Mouse (Mus musculus) liver, embryonic 12.5 days (tissue): ENCODE measurements around the gene Axin2. TPM values are rescaled to one million over a fixed set of nuclear protein-coding genes. Genes with fewer than 3 reads are reported as not detected.
"Not testable (repeated sequence)": the region's sequence is repeated elsewhere in the genome, so short reads cannot be mapped to it uniquely, and the experiment has no call there.

Source experiments
- ATAC-seq: fragments of 200-750 bp; cut with Nextera tagmentation; 2 replicates; pipeline ENCODE4 v1.8.0; 2017; ENCODE audit warnings: moderate number of reproducible peaks, mild to moderate bottlenecking, moderate library complexity
- H3K27ac ChIP-seq: fragments of 300-500 bp; sonication (generic); 2 replicates; pipeline ENCODE4 v1.5.1; 2016; ENCODE audit warnings: mild to moderate bottlenecking
- H3K27me3 ChIP-seq: fragments of 300-500 bp; sonication (generic); replicated peaks from 2 replicates; pipeline ENCODE4 v1.6.1; 2016; ENCODE audit warnings: mild to moderate bottlenecking, moderate library complexity
- H3K36me3 ChIP-seq: fragments of 300-500 bp; sonication (generic); 2 replicates; pipeline ENCODE4 v1.6.1; 2016; ENCODE audit warnings: mild to moderate bottlenecking, moderate library complexity
- H3K4me1 ChIP-seq: fragments of 300-500 bp; sonication (generic); 2 replicates; pipeline ENCODE4 v1.6.1; 2016
- H3K4me2 ChIP-seq: fragments of 300-500 bp; sonication (generic); 2 replicates; pipeline ENCODE4 v1.6.1; 2016; ENCODE audit warnings: mild to moderate bottlenecking, moderate library complexity
- H3K4me3 ChIP-seq: fragments of 300-500 bp; sonication (generic); 2 replicates; pipeline ENCODE4 v1.5.1; 2016; ENCODE audit warnings: mild to moderate bottlenecking, moderate library complexity
- H3K9ac ChIP-seq: fragments of 300-500 bp; sonication (generic); 2 replicates; pipeline ENCODE4 v1.6.1; 2016; ENCODE audit warnings: mild to moderate bottlenecking, moderate library complexity
- H3K9me3 ChIP-seq: fragments of 300-500 bp; sonication (generic); replicated peaks from 2 replicates; pipeline ENCODE4 v1.6.1; 2016; ENCODE audit warnings: mild to moderate bottlenecking, moderate library complexity
- WGBS: fragments of 180-500 bp; shearing (Covaris S2); methylation state at CpG from one replicate; pipeline ENCODE4 v1.1.7; 2016; ENCODE audit not compliant: insufficient replicate concordance; 5-methylcytosine and 5-hydroxymethylcytosine counted together
- polyA plus RNA-seq: library from polyadenylated mRNA; unstranded; fragments of >200 nt; fragmentation: Nextera tagmentation; extraction: Ambion mirVana; gene quantifications from 2 replicates; pipeline ENCODE4 v1.2.1, GENCODE M21; 2016

Gene Axin2
- 0.41 and 0.85 TPM in 2 replicates for polyA plus RNA-seq

DNA sequence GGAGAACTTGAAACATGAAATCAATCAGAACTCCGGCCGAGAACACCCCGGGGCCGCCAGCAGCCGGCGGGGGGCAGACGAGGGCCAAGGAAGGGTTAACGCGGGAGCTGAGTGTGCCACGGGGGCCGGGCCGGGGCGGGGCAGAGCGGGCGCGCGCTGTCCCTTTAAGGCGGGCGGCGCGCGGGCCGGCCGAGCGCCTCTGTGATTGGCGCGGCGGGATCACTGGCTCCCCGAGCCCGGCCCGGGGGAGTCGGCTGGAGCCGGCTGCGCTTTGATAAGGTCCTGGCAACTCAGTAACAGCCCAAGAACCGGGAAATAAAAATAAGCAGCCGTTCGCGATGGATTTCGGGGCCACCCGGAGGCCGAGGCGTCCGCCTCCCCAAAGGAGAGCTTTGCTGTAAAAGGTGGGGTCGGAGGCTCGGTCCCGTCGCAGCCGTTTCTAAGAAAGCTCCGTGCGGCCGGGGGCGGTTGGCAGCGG lies at the start of gene Axin2:
TSS of gene Axin2 (plus strand) at position 192 of the 478 bp plus-strand sequence.
- WGBS = 1% methylated on average over 46 of the region's 53 CpGs
- peak within 1 kb of the TSS; percentile 85 for H3K4me2 ChIP-seq
- H3K27me3 ChIP-seq = peaks cover 83% of the 10 kb centered on the region
- no peaks in the 10 kb centered on the region for H3K36me3 ChIP-seq
- peaks cover 33% of the 10 kb centered on the region; the same call in 1 of the 2 replicates for H3K4me1 ChIP-seq
- peak within 1 kb of the TSS; percentile 68 for H3K9ac ChIP-seq
- ATAC-seq = peak; percentile 86
- peak within 1 kb of the TSS; percentile 87 for H3K27ac ChIP-seq
- H3K4me3 ChIP-seq = peak within 1 kb of the TSS; percentile 64
- H3K9me3 ChIP-seq = 0 out of 2 replicates have a peak, but pooled peaks cover 4% of the 10 kb centered on the region

DNA sequence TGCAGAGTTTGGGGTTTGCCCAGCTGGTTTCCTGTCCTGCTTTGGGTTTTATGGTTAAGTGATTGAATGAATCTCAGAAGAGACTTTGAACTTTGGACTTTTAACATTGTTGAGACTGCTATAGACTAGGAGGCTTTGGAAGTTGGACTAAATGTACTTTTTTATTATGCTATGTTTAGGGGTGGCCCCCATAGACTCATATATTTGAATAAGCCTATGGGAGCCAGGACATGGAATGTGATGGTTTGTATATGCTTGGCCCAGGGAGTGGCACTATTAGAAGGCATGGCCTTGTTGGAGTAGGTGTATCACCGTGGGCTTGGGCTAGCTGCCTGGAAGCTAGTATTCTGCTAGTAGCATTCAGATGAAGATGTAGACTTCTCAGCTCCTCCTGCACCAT lies 48.9 kb upstream of the Axin2 start:
- not testable (repeated sequence) for ATAC-seq, H3K36me3 ChIP-seq, H3K4me3 ChIP-seq, H3K27me3 ChIP-seq, H3K9me3 ChIP-seq, H3K9ac ChIP-seq, H3K4me2 ChIP-seq, H3K27ac ChIP-seq, H3K4me1 ChIP-seq
- WGBS = 67% methylated on average over 1 of the region's 1 CpGs

DNA sequence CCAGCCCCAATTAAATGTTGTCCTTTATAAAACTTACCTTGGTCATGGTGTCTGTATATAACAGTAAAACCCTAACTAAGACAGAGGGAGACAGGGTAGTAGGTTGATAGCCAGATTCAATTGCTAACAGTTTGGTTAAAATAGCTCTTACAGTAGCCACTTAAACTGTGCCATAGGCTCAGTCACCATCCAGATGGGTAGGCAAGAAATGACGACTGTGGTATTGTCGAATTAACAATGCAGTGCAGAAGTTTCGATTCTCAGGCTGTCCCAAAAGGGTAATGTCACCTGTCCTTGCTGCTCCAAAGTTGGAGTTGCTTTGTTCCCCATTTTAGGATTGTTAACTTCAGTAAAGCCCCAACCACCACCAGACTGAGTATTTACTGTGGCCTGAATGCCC lies 48.4 kb upstream of the Axin2 start:
- Histone ChIP-seq H3K27me3 (no peaks in the 10 kb centered on the region), H3K4me1 (no peaks in the 10 kb centered on the region), H3K9me3 (no peaks in the 10 kb centered on the region), H3K4me2 (no peak overlapping the region), H3K27ac (no peak overlapping the region), H3K9ac (no peak overlapping the region), H3K4me3 (no peak overlapping the region), H3K36me3 (no peaks in the 10 kb centered on the region)
- no peak for ATAC-seq
- 61% methylated on average over 3 of the region's 3 CpGs for WGBS

DNA sequence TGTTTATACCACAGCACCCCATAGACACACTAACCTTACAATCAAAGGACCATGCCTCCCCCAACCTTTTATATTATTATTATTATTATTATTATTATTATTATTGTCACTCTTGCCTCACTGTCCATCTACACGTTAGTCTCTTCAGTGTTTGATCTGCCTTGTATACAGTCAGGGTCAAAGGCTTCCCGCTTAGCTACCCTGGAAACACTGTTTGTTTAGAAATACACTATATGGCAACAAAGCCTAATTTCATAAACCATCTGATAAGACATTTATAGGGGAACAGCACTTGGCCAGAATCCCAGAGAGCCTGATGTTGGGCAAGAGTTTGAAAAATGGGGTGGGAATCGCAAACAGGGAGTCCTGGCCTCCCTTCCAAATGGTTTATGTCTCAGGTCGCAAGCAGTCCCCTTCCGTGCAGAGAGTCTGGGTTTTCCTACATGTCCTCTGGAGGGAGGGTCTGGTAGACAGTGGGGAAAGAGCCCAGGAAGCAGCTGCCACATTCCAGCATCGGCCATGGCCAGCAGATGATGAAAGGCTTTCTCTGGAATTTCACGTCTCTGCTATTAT lies 43.4 kb upstream of the Axin2 start:
- no peak overlapping the region for H3K27ac ChIP-seq
- no peaks in the 10 kb centered on the region for H3K36me3 ChIP-seq
- H3K4me1 ChIP-seq = no peaks in the 10 kb centered on the region
- no peak overlapping the region for H3K9ac ChIP-seq
- no peak overlapping the region for H3K4me2 ChIP-seq
- no peaks in the 10 kb centered on the region for H3K9me3 ChIP-seq
- no peak overlapping the region for H3K4me3 ChIP-seq
- WGBS = 66% methylated on average over 7 of the region's 7 CpGs
- ATAC-seq = no peak
- no peaks in the 10 kb centered on the region for H3K27me3 ChIP-seq

DNA sequence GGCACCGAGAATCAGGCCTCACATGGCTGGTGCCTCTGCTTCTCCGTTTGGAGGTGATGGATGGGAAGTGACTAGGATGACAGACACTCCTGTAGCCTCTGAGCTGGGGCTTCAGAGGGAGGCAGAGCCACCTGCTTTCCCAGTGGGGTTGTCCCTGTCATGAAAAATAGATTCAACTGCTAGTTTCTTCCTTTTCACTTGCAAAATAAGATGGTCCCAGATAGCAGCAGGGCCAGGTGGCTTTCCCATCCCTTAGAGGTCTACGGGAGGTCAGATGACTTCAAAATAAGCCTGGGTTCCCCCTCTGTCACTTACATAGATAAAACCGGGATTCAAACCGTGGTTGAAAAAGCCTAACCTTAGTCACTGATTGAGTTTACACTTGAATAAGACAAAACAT lies 42.6 kb upstream of the Axin2 start:
- Histone ChIP-seq H3K9me3 (no peaks in the 10 kb centered on the region), H3K27me3 (no peaks in the 10 kb centered on the region), H3K4me3 (no peak overlapping the region), H3K4me1 (no peaks in the 10 kb centered on the region), H3K27ac (no peak overlapping the region), H3K36me3 (no peaks in the 10 kb centered on the region), H3K4me2 (no peak overlapping the region), H3K9ac (no peak overlapping the region)
- no peak for ATAC-seq
- WGBS = 58% methylated on average over 5 of the region's 5 CpGs

DNA sequence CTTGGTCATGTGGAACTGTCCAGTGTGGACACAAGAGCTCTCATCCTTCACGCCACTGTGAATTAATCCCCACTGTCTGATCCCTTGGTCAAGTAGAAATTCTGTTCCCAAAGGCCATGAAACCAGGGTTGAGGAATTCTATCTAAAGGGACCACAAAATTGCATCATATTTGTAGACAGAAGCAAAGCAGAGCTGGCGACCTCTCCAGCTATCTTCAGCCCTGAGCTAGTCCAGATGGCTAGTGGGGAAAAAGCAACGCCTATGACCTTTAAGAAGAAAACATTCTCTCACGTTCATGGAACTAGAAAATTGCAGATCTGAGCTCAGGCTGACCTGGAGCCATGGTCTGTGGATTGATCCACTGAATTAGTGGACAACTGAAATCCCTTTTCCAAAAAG lies 39.6 kb upstream of the Axin2 start:
- no peak overlapping the region for H3K4me2 ChIP-seq
- H3K36me3 ChIP-seq = no peaks in the 10 kb centered on the region
- 55% methylated on average over 4 of the region's 4 CpGs for WGBS
- H3K27me3 ChIP-seq = no peaks in the 10 kb centered on the region
- no peak overlapping the region for H3K4me3 ChIP-seq
- H3K9me3 ChIP-seq = no peaks in the 10 kb centered on the region
- H3K4me1 ChIP-seq = no peaks in the 10 kb centered on the region
- ATAC-seq = no peak
- H3K9ac ChIP-seq = no peak overlapping the region
- H3K27ac ChIP-seq = no peak overlapping the region

DNA sequence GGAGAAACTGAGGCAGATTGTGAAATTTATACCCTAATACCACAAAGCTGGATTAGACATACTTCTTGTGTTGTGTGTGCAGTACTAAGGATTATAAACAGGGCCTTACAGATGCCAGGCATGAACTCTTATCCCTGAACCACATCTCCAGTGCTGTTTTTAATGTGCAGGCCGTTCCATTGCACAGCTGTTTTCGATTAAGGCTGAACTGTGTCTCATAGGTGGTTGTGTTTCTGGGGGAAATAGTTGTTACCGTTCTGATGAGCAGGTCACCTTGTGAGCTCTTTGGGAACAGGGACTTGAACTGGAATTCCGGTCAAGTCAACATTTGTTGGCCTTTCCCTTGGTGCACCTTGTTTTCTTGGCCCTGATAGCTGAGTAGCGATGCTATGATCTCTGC lies 38.5 kb upstream of the Axin2 start:
- WGBS = 72% methylated on average over 5 of the region's 5 CpGs
- H3K27ac ChIP-seq = no peak overlapping the region
- no peaks in the 10 kb centered on the region for H3K4me1 ChIP-seq
- no peak overlapping the region for H3K9ac ChIP-seq
- H3K36me3 ChIP-seq = no peaks in the 10 kb centered on the region
- ATAC-seq = no peak
- no peak overlapping the region for H3K4me3 ChIP-seq
- no peak overlapping the region for H3K4me2 ChIP-seq
- H3K9me3 ChIP-seq = no peaks in the 10 kb centered on the region
- H3K27me3 ChIP-seq = no peaks in the 10 kb centered on the region

DNA sequence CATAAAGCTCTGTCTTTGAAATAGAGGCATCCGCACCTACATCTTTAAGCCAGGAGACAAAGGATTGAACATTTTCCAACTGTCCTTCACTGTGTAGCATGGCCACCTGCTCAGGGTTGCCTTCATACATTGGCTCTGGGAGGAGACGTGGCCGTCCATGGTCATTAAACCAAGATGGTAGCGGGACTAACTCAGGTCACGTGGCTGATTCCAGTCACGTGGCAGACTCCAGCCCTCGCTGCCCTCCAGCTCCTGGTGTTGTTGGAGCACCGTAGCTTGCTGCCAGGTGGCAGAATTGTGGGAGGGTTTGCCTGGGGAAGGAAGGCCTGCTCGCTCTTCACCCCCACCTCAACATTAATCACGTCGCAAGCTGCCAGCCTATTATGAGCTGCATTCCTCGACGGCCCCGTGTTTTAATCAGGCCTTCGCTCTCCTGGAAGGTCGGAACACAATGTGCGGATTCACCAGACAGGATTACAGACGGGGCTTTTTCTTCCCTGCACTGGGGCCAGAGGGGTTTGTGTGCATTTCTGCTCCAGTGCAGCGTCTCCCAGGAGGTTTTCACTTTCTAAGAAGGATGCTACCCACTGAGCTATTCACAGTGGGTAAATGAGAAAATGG lies 34.8 kb upstream of the Axin2 start:
- H3K9me3 ChIP-seq = no peaks in the 10 kb centered on the region
- H3K27ac ChIP-seq = no peak overlapping the region
- no peaks in the 10 kb centered on the region for H3K4me1 ChIP-seq
- WGBS = 70% methylated on average over 19 of the region's 19 CpGs
- H3K27me3 ChIP-seq = peaks cover 19% of the 10 kb centered on the region
- H3K4me3 ChIP-seq = no peak overlapping the region
- H3K9ac ChIP-seq = no peak overlapping the region
- no peak overlapping the region for H3K4me2 ChIP-seq
- no peaks in the 10 kb centered on the region for H3K36me3 ChIP-seq
- ATAC-seq = no peak

DNA sequence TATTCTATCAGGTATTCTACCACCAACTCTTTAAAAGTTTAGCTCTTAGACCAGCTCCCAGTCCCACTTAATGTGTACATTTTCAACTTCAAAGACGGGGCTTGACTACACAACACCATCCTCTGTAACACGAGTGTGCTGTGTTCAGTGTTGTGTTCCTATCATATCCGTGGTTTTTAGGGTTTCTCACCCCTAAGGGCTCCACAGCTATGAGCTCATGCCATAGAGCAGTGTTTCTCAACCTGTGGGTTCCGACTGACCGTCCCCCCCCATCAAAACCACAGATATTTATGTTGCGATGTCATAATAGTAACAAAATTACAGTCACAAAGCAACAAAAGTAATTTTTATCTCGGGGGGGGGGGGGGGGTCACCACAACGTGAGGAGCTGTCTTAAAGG lies 34.1 kb upstream of the Axin2 start:
- Histone ChIP-seq H3K4me2 (no peak overlapping the region), H3K27ac (no peak overlapping the region), H3K4me1 (no peaks in the 10 kb centered on the region), H3K9ac (no peak overlapping the region), H3K4me3 (no peak overlapping the region), H3K36me3 (no peaks in the 10 kb centered on the region), H3K27me3 (peaks cover 26% of the 10 kb centered on the region), H3K9me3 (no peaks in the 10 kb centered on the region)
- ATAC-seq = no peak
- WGBS = 53% methylated on average over 8 of the region's 8 CpGs

DNA sequence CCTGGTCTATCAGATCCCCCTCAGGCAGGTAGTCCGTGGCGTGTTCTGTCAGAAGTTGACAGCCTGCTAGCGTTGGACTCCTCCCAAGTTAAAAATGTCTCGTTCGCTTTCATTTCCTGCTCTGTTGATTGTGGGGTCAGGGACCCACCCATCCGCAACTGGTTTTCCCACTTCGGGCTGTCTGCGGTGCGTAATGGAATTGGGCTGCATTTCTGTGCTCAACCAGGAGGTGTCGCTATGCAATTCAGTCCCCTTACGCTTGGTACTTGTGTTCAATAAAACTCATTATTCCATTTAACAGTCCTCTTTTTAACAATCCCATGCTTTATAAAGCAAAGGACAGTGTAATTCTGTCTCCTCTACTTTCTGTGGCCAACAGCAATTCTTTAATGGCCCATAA lies 31.0 kb upstream of the Axin2 start:
- Histone ChIP-seq H3K9ac (no peak overlapping the region), H3K27me3 (peaks cover 55% of the 10 kb centered on the region), H3K27ac (no peak overlapping the region), H3K9me3 (no peaks in the 10 kb centered on the region), H3K4me1 (no peaks in the 10 kb centered on the region), H3K36me3 (no peaks in the 10 kb centered on the region), H3K4me3 (no peak overlapping the region), H3K4me2 (no peak overlapping the region)
- no peak for ATAC-seq
- 22% methylated on average over 11 of the region's 11 CpGs for WGBS

DNA sequence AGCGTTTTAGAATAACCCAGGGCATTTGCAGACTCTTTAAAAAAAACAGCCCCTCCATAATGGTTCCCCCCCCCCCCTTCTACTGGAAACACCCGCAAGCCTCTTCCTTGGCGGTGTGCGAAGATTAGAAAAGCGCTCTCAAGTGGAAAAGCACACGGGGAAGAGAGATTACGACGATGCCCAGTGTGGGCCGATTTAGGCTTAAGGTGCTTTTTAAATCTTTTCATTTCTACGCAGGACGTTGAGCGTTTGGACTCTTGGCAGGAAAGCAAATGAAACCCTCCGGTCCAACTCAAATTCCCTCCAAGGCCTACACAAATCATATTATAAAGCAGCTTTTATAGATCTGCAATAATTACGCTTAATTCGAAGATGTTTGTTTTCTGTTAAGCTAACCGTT lies 29.6 kb upstream of the Axin2 start:
- ATAC-seq = no peak
- Histone ChIP-seq H3K4me3 (no peak overlapping the region), H3K36me3 (no peaks in the 10 kb centered on the region), H3K9ac (no peak overlapping the region), H3K27ac (no peak overlapping the region), H3K4me1 (no peaks in the 10 kb centered on the region), H3K4me2 (peak overlapping the region; percentile 41), H3K27me3 (peaks cover 58% of the 10 kb centered on the region), H3K9me3 (no peaks in the 10 kb centered on the region)
- WGBS = 35% methylated on average over 16 of the region's 16 CpGs

DNA sequence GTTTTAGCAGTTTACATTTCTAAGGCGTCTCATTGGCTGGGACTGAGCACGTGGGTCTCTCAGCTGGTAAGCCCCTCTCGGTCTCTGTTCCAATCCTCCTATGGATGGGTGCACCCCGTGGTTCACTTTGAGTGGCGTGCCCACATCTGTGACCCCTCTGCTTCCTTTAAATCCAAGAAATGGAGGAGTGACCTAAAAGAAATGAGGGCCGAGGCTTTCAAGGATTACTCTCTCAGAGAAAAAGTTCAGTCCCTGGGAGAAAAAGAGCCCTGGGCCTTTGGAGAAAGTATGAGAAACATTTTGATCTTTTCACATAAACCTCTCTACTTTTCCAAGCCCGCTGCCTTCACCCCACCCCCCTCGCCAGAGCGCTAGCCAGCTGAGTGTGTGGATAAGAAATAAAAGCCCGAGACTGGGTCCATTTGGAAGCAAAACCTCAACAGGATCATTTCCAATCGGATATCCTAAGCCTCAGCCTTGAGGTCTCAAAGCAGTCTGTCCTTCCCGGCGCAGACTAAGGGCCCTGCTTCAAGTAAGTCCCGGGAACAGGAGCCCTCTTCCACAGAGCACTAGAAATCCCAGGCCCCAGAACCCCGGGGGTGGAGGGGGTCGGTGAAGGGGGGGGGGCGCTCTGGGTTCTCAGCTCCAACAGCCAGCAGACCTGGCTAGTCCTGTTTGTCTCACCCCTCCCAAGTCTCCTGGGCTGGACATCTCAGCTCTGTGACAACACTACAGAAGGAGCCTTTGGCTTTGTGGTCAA lies 28.9 kb upstream of the Axin2 start:
- H3K36me3 ChIP-seq = no peaks in the 10 kb centered on the region
- WGBS = 5% methylated on average over 17 of the region's 17 CpGs
- no peak overlapping the region; the same call in 1 of the 2 replicates for H3K27ac ChIP-seq
- no peaks in the 10 kb centered on the region for H3K4me1 ChIP-seq
- H3K9me3 ChIP-seq = no peaks in the 10 kb centered on the region
- no peak for ATAC-seq
- H3K4me3 ChIP-seq = peak overlapping the region; percentile 16; the same call in 1 of the 2 replicates
- peak overlapping the region; percentile 41 for H3K4me2 ChIP-seq
- H3K27me3 ChIP-seq = peaks cover 58% of the 10 kb centered on the region
- H3K9ac ChIP-seq = no peak overlapping the region
